Mouse (Mus musculus) T-helper 2 cell (primary cell): ENCODE data around the gene Gtf3c5.

Source experiments
- in situ Hi-C: fragments of 300-600 bp; cut with MboI, MseI; formaldehyde crosslinking; loops from one replicate; pipeline ENCODE4 v1.15.1; 2025; ENCODE audit warnings: high pct_unique_total_duplicates

Gene Gtf3c5

DNA sequence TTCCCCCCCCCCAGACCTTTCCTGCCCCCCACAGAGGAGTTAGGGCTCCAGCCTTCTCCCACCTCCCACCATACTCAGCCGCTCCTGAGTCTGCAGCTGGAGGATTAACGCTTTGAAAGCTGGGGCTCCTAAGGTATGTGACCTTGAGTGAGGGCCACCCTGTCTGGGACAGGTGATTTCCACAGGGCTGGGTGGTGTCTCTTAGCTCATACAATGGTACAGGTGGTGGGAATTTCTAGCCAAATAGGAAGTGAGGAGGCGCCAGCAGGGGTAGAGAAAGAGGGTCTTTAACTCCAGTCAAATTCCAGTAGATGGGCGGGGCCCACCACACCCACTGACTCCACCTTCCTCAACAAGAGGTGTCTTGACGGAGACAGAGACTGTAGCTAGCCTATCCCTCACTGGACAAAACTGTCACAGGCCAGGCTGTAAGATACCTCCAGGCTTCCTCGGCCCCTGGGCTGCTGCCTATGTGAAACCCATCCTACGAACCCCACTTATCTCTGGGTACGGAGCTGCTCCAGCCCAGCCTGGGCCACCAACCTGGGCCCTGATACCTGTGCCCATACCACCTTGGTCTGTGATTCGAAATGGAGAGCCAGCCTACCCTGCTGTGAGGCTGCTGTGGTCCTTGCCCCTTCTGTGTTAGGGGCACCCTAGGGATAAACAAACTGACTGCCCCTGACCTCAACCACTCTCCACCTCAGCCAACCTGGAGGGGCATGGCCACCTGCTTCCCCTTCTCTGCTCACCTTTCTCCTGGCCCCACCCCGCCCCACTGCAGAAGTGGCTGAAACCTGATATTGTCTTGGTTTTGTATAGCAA lies 24.0 kb upstream of the Gtf3c5 start:
- in situ Hi-C loops = no loop called here

GRCm38 (mm10) chr2:28606601-28607340 lies 23.2 kb upstream of the Gtf3c5 start:
- in situ Hi-C loops = no loop called here

DNA sequence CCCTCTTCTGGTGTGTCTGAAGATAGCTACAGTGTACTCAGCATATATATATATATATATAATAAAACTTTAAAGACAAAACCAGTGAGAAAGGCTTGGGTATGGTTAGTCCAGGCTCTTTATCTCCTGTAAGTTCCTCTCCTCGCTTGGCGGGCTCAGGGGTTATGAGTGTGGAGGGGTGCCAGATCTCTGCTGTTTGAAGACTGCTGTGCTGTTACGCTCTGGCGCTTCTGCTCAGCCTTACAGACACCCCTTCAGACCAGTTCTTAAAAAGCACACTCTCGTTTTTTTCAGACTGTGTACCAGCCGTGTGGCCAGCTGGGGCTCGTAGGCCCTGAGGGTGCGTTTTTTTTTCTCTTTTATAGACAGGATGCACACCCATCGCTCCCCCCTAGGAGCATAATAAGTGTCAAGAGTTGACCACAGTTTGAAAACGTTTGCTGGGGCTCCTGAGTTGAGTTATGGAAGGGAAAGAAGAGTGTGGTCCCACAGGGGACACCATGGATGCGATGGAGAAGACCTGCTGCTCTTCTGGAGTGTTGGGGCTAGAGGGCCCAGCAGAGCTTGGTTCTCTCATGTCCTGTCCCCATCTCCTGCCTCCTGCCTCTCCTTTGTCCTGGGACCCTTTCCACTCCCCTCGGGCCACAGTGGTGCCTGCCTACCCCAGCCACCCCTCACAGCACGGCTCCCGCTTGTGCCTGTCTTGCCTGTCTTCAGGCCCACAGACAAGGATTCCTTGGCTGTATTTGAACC lies 22.4 kb upstream of the Gtf3c5 start:
- in situ Hi-C loops = no loop called here

GRCm38 (mm10) chr2:28603542-28603941 lies 20.0 kb upstream of the Gtf3c5 start:
- in situ Hi-C loops = no loop called here

DNA sequence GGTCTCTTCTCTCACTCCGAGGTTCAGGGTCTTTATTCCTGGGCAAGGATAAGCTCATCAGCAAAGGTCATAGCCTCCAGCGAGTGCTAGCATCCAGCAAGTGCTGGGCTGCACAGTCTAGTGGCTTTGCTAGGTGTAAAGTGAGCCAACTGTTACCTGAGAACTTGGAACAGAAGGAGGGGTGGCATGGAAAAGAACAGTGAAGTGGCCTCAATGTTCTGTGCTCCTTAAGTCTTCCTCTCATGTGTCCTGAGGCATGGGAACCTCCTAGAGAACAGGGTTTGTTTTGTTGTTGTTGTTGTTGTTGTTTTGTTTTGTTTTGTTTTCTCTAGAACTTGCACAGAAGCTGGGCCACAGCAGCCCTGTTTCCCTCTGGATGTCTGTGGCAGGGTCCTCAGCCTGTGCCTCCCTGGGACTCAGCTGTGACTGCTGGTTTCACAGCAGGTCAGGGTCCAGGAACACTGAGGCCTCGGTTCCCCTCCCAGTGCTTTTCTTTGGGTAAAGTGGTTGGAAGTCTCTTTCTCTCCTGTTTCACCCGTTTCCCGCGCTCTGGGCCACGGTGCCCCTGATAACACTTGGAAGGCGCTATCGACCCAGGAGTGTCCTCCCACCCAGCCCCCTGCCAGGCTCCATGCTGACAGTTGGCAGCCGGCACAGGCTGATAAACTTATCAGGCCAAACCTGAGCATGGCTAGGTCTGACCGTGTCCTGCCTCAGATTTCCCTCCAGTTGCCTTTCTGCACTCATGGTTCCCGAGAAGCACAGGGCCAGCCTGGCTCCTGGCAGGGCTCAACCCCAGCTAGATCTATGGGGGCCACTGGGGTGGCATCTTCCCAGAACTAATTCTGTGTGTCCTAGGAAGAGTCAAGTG lies 18.4 kb upstream of the Gtf3c5 start:
- in situ Hi-C loops = no loop called here

DNA sequence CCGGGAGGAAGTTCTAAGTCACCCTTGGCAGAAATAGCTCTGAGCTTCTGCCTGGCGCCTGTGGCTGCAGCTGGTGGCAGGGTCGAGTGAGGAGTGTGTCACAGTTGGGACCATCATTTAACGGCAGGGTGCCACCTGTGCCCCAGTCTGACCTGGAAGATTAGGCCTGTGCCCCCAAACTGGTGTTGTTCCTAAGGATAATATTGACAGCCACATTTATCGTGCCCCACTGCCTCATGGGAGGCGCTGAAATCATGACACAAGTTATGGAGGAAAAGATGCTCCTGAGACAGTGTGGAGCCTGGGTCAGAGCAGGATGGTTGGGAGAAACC lies 16.0 kb upstream of the Gtf3c5 start:
- in situ Hi-C loops = no loop called here

DNA sequence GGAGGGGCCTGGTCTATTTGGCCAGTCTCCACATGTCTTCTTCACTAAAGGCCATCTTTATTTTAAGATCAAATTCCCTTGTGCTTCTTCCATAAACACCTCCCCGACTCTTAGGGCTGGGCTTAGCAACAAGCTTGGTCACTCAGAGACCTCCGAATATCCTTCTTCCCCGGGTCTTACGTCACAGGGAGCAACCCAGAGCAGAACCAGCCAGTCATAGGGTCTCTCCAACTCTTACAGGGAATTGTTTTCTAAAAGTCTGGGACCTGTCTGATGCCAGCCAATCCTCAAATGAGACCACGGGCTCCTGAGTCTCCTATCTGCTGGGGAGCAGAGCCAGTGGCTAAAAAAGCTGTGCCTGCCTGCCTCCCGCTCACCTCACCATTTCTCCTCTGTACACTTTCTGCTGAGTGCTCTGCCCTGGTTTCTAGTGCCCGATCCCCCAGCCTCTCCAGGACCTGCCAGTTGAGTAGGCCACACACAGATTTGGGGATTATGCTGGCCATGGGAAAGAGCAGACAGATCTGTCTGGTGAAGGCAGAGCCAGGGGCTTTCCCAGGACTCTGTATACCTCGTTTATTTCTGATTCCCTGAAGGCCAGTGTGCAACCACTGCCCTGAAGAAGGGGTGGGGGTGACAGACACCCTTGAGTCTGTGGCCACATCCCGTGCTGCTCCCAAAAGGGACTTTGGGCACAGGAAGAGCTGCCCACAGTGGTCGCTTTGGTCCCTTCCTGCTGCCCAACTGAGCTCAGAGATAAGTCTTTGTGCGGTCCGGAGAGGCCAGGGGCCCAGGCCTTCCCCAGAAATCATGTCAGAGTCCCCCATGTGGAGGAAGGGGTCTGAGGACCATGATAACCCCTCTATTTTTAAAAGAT lies 15.4 kb upstream of the Gtf3c5 start:
- in situ Hi-C loops = no loop called here

DNA sequence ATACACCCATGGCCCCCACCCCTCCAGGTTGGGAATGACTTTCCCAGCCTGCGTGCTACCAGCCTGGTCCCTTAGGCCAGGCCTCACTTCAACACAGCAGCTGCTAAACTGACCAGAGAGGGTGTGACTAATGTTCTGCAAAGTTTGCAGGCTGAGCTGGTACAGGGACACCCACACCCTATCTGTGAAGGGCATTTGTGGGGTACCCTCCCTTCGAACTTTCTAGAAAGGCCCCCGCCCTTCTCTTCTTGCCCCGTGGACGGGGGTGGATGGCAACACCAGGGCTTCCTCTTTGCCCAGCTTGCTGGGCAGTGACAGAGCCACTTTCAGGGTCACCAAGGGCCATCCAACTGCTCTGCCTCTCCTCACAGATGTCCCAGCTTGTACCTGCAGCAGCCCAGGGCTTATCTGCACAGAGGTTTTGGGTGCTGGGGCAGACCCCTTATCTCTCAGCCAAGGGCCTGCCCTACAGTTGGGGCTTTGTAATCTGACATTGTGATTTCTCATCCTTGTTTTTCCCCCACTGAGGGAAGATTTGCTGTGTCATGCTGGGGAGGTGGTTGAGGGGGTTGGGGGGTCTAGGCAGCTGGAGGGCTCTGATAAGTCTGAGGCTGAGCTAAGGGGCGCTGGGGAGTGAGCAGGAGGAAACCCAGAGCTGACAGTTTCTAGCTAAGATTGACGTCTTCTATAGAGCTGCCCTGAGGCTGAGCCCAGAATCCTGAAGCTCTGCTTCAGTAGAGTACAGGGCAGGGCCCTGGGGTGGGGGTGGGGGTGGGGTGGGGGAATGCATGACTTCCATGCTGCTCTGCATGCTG lies 14.4 kb upstream of the Gtf3c5 start:
- in situ Hi-C loops = no loop called here

GRCm38 (mm10) chr2:28596998-28597397 lies 13.4 kb upstream of the Gtf3c5 start:
- in situ Hi-C loops = no loop called here

DNA sequence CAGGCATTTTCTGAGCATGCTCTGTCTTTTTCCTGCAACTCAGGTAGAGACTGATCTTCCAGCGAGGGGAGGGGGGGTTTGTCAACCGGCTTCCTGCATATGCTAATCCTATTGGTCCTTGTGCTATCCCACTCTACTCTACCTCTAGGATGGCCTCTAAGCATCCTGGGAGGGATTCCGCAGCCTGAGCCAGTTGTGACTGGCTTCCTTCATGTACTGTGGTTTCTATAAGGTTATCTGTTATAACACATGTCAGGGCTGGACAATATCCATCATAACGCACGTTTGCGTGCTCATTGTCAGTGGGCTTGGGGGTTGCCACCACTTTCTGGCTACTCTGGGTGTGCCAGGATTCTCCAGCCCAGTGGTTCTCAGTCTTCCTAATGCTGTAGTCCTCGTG lies 12.5 kb upstream of the Gtf3c5 start:
- in situ Hi-C loops = no loop called here

DNA sequence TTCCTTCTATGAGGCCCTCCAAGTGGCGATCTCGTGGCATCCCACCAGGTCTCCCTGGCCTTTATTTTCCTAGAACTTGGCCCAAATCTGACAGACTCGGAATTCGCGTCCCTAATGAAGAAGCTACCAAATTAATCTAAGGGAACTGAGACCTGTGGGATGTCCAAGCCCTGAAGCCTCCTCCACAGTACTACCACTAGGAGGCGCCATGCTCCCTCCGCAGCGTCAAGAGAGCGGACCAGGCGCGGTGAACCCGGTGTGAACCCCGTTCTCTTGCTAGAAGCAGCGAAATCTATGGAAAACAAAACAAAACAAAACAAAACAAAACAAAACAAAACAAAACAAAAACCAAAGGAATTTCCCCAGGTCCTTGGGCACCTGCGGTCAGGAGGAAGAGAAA lies 9.3 kb upstream of the Gtf3c5 start:
- in situ Hi-C loops = no loop called here

- in situ Hi-C loops = no loop called here
These were observed 7.9 kb upstream of the Gtf3c5 start for GRCm38 (mm10) chr2:28591479-28591878.

- in situ Hi-C loops = loop anchor here (5.0 kb wide), 1 partner anchor 34 kb away; the partner anchor contains the start of gene Gfi1b
These were observed 5.0 kb upstream of the Gtf3c5 start for GRCm38 (mm10) chr2:28588574-28588973.

GRCm38 (mm10) chr2:28585730-28586129 lies 2.2 kb upstream of the Gtf3c5 start:
- in situ Hi-C loops = loop anchor here (5.0 kb wide), 1 partner anchor 37 kb away; the partner anchor contains the start of gene Gfi1b

DNA sequence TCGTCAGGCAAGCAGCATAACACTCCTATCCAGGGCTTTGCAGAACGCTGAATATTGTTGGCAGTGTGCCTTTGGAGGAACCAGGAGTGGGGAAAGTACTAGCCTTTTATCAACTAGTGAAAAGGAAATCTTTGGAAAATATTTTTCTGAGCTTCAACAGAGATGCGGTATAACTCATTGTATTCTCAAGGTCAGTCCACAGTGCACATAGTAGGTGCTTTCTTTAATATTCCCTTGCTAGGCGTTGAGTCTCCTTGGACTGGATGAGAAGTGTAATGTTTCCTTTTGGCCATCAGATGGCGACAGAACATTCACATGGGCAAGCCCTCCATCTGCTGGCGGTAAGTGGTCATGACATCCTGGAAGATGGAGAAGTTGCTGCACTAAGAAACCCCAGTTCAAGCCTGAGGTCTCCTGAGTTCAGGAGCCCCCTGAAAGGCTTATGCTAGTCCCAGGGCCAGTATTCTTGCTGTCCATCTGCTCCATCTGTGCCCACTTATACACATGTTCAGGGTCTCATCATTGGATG lies 1.6 kb upstream of the Gtf3c5 start:
- in situ Hi-C loops = loop anchor here (5.0 kb wide), 1 partner anchor 37 kb away; the partner anchor contains the start of gene Gfi1b

DNA sequence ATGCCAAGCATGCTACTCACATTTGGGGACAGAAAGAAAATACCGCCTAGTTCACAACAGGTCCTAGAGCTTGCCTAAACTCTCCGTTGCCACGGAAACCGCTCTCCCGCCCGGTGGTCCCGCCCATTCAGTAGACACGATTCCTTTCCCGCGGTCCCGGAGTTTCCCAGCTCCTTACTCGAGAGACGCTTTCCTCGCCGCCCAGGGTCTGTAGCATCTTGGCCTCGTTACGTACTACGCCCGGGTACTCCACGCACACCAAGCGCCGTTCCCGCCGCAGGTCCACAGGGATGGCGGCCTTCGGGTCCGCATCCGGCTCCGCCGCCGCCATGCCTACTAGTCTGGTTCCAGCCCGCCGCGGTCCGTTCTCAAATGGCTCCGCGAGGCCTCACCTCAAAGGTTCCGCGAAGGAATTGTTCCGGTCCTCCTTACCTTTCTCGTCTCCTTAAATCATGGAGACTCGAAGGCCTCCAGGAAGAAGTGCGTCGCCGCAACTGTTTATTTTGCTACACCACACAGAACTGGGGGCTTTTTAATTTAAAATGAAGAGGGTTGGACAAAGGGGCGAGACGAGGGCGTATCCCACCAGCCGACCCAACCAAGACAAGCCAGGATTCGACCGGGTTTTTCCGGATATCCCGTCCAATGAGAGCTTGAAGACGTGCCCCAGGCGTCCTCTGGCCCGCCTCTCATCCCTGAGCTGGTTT lies 751 bp downstream of the Gtf3c5 start:
- in situ Hi-C loops = no loop called here

DNA sequence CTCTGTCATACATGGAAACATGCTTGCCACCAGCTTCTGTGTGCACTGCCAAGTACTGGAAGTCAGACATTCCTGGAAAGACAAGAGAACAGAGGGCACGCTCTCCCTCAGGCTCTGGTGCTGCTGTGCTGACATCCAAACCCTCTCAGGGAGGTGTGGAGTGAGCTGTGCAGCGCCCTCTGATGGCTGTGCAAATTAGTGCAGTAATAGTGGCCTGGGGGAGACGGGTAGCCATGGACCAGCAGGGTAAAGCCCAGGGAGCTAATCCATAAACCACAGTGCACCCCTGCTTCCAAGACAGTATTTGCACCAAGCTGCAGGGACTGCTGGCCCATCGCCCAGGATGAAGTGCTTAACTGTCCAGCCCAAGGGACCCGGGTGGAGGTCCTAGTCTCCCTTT lies 5.5 kb downstream of the Gtf3c5 start:
- in situ Hi-C loops = no loop called here

DNA sequence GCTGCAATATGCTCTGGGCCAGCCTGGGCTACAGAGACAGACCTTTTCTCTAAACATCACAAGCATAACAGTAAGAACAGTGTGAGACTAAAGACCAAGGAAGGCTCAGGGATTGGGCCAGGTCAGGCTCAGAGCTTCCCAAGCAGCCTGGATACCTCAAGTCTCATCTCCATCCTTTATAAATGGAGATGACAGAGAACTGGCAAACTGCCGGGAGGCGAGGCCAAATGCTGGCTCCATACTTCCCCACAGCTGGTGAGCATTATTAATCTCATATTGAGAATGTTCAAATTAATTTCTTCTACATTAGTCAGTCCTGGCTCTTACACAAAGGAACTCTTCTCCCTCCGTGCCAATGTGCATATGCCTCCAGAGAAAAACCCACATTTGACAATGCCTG lies 6.7 kb downstream of the Gtf3c5 start:
- in situ Hi-C loops = no loop called here

DNA sequence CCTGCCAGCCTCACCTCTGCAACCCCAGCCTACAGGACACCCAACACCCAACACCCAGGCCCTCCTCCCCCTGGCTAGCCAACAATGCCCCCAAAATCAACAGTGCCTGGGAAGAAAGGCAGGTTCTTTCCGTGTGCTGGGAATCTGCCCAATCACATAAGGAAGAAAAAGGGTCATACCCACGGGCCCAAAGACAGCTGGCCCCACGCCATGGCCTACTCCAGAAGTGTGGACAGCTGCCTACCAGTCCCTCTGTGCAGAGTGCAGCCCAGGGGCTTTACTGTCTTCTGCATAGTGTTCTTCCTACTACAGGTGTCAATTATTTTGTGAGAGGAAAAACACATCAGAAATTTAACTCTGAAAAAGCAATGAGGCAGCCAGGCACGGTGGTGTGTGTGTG lies 8.2 kb downstream of the Gtf3c5 start:
- in situ Hi-C loops = no loop called here
